Mouse (Mus musculus): Measurements from ENCODE around the gene Cd207.

- TF ChIP-seq MYOG (IDR thresholded peaks at IDR 0.05; ENCODE audit: control insufficient read depth in 1 of 3, insufficient read depth in 1 of 3, insufficient read length in 2 of 3, low read depth in 2 of 3) (no peak), MYOD1 (IDR thresholded peaks at IDR 0.05; ENCODE audit: control insufficient read depth in 1 of 3, insufficient read length in 2 of 3, low read depth in 2 of 3) (no peak), POLR2A (IDR thresholded peaks at IDR 0.05; ENCODE audit: insufficient read length, low read depth) (no peak), USF1 (IDR thresholded peaks at IDR 0.05; ENCODE audit: low read depth) (no peak), TCF12 (IDR thresholded peaks at IDR 0.05; ENCODE audit: insufficient read depth, poor library complexity, severe bottlenecking) (no peak), POLR2AphosphoS2 (IDR thresholded peaks at IDR 0.05; ENCODE audit: insufficient read length, low read depth) (no peak), TCF3 (IDR thresholded peaks at IDR 0.05; ENCODE audit: insufficient read length, low read depth) (no peak), REST (IDR thresholded peaks at IDR 0.05; ENCODE audit: insufficient read depth, insufficient read length) (no peak), MAX (IDR thresholded peaks at IDR 0.05; ENCODE audit: low read depth) (no peak)
Measured at GRCm38 (mm10) chr6:83695731-83696130, 18.1 kb upstream of the Cd207 start.

All from myocyte (in vitro differentiated cells).